Mouse (Mus musculus) testis, adult 2 months (tissue): ENCODE results near the gene Supt6.

Source experiments
- CTCF ChIP-seq: fragments of 200-500 bp; IDR thresholded peaks from 2 replicates; pipeline ENCODE4 v1.5.1; 2012; ENCODE audit warnings: low read depth, mild to moderate bottlenecking, inconsistent platforms, low read length, moderate library complexity; ENCODE audit not compliant: control insufficient read depth, insufficient read depth, insufficient replicate concordance
- POLR2A ChIP-seq: fragments of 200-500 bp; IDR thresholded peaks from 2 replicates; pipeline ENCODE4 v1.6.1; 2012; ENCODE audit warnings: low read depth, mild to moderate bottlenecking, inconsistent platforms, low read length, moderate library complexity; ENCODE audit not compliant: control insufficient read depth

- no peak for TF ChIP-seq POLR2A
- TF ChIP-seq CTCF, result no peak
Measured at GRCm38 (mm10) chr11:78260489-78261258, 14.9 kb upstream of the Supt6 start.
